Mouse (Mus musculus): ENCODE results near the gene Frem1.
A peak's percentile ranks its signal among the peaks of the same experiment; 100 is the strongest.

Gene Frem1

GRCm38 (mm10) chr4:82918625-82919024, 133.5 kb downstream of the Frem1 start:
- no peak for DNase-seq

- DNase-seq, result no peak
Observed at GRCm38 (mm10) chr4:82916678-82917050, 135.5 kb downstream of the Frem1 start.

- no peak for DNase-seq
Observed at GRCm38 (mm10) chr4:82916003-82916677, 136.0 kb downstream of the Frem1 start.

GRCm38 (mm10) chr4:82915576-82915975, 136.6 kb downstream of the Frem1 start:
- no peak for DNase-seq

- DNase-seq, result no peak
Observed at GRCm38 (mm10) chr4:82914601-82915143, 137.5 kb downstream of the Frem1 start.

- DNase-seq, result no peak
Observed at GRCm38 (mm10) chr4:82895227-82895626, 156.9 kb downstream of the Frem1 start.

- DNase-seq, result no peak
Observed at GRCm38 (mm10) chr4:82892247-82892646, 159.9 kb downstream of the Frem1 start.

GRCm38 (mm10) chr4:82891566-82891965, 160.6 kb downstream of the Frem1 start:
- no peak for DNase-seq

- no peak for DNase-seq
Observed at GRCm38 (mm10) chr4:82891049-82891448, 161.1 kb downstream of the Frem1 start.

GRCm38 (mm10) chr4:82890585-82890984, 161.6 kb downstream of the Frem1 start:
- DNase-seq, result no peak

- no peak for DNase-seq
Observed at GRCm38 (mm10) chr4:82886148-82886547, 166.0 kb downstream of the Frem1 start.

- no peak for DNase-seq
Observed at GRCm38 (mm10) chr4:82885535-82885913, 166.6 kb downstream of the Frem1 start.

- DNase-seq, result no peak
Observed at GRCm38 (mm10) chr4:82884636-82885534, 167.3 kb downstream of the Frem1 start, which contains the start of gene Cer1. TSS of gene Cer1 (minus strand) at chr4:82885148.

GRCm38 (mm10) chr4:82882500-82882899, 169.6 kb downstream of the Frem1 start:
- DNase-seq, result peak; percentile 17

GRCm38 (mm10) chr4:82881366-82881765, 170.8 kb downstream of the Frem1 start:
- no peak for DNase-seq

- DNase-seq, result no peak
Observed at GRCm38 (mm10) chr4:82880243-82880642, 171.9 kb downstream of the Frem1 start.

GRCm38 (mm10) chr4:82879152-82879551, 173.0 kb downstream of the Frem1 start:
- no peak for DNase-seq

GRCm38 (mm10) chr4:82876656-82877055, 175.5 kb downstream of the Frem1 start:
- no peak for DNase-seq

GRCm38 (mm10) chr4:82875532-82875931, 176.6 kb downstream of the Frem1 start:
- DNase-seq, result no peak

GRCm38 (mm10) chr4:82874791-82875190, 177.3 kb downstream of the Frem1 start:
- DNase-seq, result no peak

GRCm38 (mm10) chr4:82872548-82872947, 179.6 kb downstream of the Frem1 start:
- no peak for DNase-seq

- DNase-seq, result no peak
Observed at GRCm38 (mm10) chr4:82872121-82872520, 180.0 kb downstream of the Frem1 start.

- DNase-seq, result no peak
Observed at GRCm38 (mm10) chr4:82870931-82871330, 181.2 kb downstream of the Frem1 start.
